Mouse (Mus musculus): ENCODE results near the gene Selenop. TPM values are rescaled to one million over a fixed set of nuclear protein-coding genes. Genes with fewer than 3 reads are reported as not detected.

The Selenop gene
- polyA plus RNA-seq, 1 experiment, result 34.5 TPM

DNA sequence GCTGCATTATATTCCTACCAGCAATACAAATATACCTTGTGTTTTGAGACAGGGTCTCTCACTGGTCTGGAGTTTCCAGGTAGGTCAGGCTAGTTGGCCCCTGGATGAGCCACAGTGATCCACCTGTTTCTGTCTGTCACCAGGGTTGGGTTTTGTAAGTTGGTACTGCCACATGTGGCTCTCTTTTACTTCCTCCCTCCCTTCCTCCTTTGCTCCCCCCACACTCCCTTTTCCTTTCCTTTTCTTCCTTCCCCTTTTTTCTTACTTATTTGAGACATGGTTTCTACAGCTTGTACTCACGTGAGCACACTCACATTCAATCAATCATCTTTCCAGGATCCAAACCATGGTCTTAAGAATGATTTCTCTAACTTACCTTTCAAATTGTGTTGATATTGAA is 25.1 kb downstream of the Selenop start:
- no peaks in the 10 kb centered on the region for H3K9me3 ChIP-seq
- no peaks in the 10 kb centered on the region for H3K36me3 ChIP-seq (replicated peaks; ENCODE audit: low read length)
- H3K4me1 ChIP-seq, result no peaks in the 10 kb centered on the region
- TF ChIP-seq GATA1 (IDR thresholded peaks at IDR 0.05; ENCODE audit: borderline replicate concordance, low read length), result no peak
- no peak for TF ChIP-seq FLI1 (IDR thresholded peaks at IDR 0.05; ENCODE audit: low read length)
- no peaks in the 10 kb centered on the region for H3K27me3 ChIP-seq (replicated peaks)
- no peak overlapping the region for H3K4me3 ChIP-seq (replicated peaks)

- Histone ChIP-seq H3K4me3 (replicated peaks) (no peak overlapping the region), H3K9me3 (no peaks in the 10 kb centered on the region), H3K36me3 (replicated peaks; ENCODE audit: low read length) (no peaks in the 10 kb centered on the region), H3K27me3 (replicated peaks) (no peaks in the 10 kb centered on the region), H3K4me1 (no peaks in the 10 kb centered on the region)
- no peak for TF ChIP-seq GATA1 (IDR thresholded peaks at IDR 0.05; ENCODE audit: borderline replicate concordance, low read length)
- no peak for TF ChIP-seq FLI1 (IDR thresholded peaks at IDR 0.05; ENCODE audit: low read length)
Observed at GRCm38 (mm10) chr15:3295986-3296385, 27.6 kb downstream of the Selenop start.

DNA sequence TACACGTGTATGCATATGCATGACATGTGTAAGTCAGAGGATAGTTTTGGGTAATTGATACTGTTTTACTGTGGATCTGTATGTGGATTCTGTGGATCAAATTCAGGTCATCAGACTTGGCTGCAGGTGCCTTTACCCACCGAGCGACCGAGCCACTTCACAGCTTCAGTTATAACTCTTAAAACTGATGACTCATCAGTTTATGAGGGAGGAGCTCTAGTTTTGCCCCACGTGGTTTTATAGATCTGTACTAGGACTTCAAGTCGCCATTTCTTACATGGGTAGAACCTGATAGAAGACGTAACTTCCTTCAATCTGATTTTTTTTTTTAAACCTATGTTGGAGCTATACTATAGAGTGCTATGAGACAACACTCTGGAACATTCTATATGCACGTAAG is 29.3 kb downstream of the Selenop start:
- Histone ChIP-seq H3K27me3 (replicated peaks) (no peaks in the 10 kb centered on the region), H3K4me1 (no peaks in the 10 kb centered on the region), H3K9me3 (no peaks in the 10 kb centered on the region), H3K4me3 (replicated peaks) (no peak overlapping the region), H3K36me3 (replicated peaks; ENCODE audit: low read length) (no peaks in the 10 kb centered on the region)
- TF ChIP-seq GATA1 (IDR thresholded peaks at IDR 0.05; ENCODE audit: borderline replicate concordance, low read length) (no peak), FLI1 (IDR thresholded peaks at IDR 0.05; ENCODE audit: low read length) (no peak)

DNA sequence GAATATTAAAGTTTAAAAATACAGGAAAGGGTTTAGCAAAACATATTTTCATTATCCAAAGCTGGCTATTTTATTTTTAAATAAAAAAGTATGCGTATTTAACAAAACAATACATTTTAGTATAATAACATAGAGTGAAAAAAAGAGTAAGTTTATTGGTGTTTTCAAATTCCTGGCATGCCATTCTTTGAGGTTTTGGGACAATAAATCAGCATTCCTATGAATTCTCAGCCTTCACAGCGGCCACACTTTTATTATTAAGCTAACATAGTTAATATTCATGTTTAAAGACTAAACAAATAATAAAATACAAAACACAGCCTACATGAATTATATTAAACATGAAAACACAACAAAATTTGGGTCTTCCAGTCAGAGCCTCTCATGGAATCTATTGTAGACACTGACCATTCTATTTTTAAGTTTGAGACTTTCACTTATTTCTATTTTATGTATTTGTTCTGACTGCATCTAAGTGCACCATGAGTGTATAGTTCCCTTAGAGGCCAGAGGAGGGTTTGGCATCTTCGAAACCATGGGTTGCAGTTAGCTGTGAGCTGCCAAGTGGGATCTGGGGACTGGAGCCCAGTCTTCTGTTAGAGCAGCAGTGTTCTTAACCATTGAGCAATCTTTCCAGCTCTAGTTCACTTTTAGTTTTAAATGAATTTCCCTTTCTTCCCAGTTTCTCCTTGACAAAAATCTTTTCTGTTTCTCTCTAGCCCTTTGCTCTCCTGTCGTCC is 32.2 kb downstream of the Selenop start:
- H3K36me3 ChIP-seq (replicated peaks; ENCODE audit: low read length), result no peaks in the 10 kb centered on the region
- H3K4me3 ChIP-seq (replicated peaks), result no peak overlapping the region
- TF ChIP-seq FLI1 (IDR thresholded peaks at IDR 0.05; ENCODE audit: low read length), result no peak
- no peak for TF ChIP-seq GATA1 (IDR thresholded peaks at IDR 0.05; ENCODE audit: borderline replicate concordance, low read length)
- H3K27me3 ChIP-seq (replicated peaks), result no peaks in the 10 kb centered on the region
- no peaks in the 10 kb centered on the region for H3K4me1 ChIP-seq
- H3K9me3 ChIP-seq, result peaks cover 7% of the 10 kb centered on the region; the same call in 1 of the 2 replicates

- no peaks in the 10 kb centered on the region for H3K36me3 ChIP-seq (replicated peaks; ENCODE audit: low read length)
- TF ChIP-seq GATA1 (IDR thresholded peaks at IDR 0.05; ENCODE audit: borderline replicate concordance, low read length) (no peak), FLI1 (IDR thresholded peaks at IDR 0.05; ENCODE audit: low read length) (no peak)
- H3K27me3 ChIP-seq (replicated peaks), result no peaks in the 10 kb centered on the region
- H3K9me3 ChIP-seq, result peaks cover 7% of the 10 kb centered on the region; the same call in 1 of the 2 replicates
- no peaks in the 10 kb centered on the region for H3K4me1 ChIP-seq
- H3K4me3 ChIP-seq (replicated peaks), result no peak within 1 kb of the TSS
Observed at GRCm38 (mm10) chr15:3303426-3303825, 35.1 kb downstream of the Selenop start, which contains the start of gene Ccdc152. Gene Ccdc152 (minus strand): TSS chr15:3303526.

GRCm38 (mm10) chr15:3309856-3310255 is 41.5 kb downstream of the Selenop start:
- Histone ChIP-seq H3K9me3 (no peaks in the 10 kb centered on the region), H3K27me3 (replicated peaks) (no peaks in the 10 kb centered on the region), H3K36me3 (replicated peaks; ENCODE audit: low read length) (no peaks in the 10 kb centered on the region), H3K4me1 (no peaks in the 10 kb centered on the region), H3K4me3 (replicated peaks) (no peak overlapping the region)
- TF ChIP-seq GATA1 (IDR thresholded peaks at IDR 0.05; ENCODE audit: borderline replicate concordance, low read length) (no peak), FLI1 (IDR thresholded peaks at IDR 0.05; ENCODE audit: low read length) (no peak)

DNA sequence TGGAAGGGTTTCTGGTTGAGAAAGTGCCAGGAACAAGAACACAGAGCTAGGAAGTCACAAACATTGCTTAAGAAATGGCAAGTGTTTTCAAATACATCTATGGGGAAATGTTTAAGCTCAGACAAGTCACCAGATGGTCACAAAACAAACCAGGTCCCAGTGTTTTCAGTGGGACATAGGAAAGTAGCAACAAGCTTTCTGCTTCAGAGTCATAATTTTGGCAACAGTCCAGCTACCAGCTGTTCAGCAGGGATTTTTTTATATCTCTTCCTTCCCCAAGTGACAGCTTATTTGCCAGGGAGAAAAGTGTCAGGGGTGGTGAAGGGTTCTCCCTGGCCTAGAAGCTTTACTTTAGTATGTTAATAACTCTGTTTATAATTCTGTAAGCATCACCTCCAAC is 44.6 kb downstream of the Selenop start:
- Histone ChIP-seq H3K4me1 (no peaks in the 10 kb centered on the region), H3K4me3 (replicated peaks) (no peak overlapping the region), H3K9me3 (no peaks in the 10 kb centered on the region), H3K36me3 (replicated peaks; ENCODE audit: low read length) (no peaks in the 10 kb centered on the region), H3K27me3 (replicated peaks) (no peaks in the 10 kb centered on the region)
- no peak for TF ChIP-seq FLI1 (IDR thresholded peaks at IDR 0.05; ENCODE audit: low read length)
- TF ChIP-seq GATA1 (IDR thresholded peaks at IDR 0.05; ENCODE audit: borderline replicate concordance, low read length), result no peak

GRCm38 (mm10) chr15:3316617-3317016 is 48.3 kb downstream of the Selenop start:
- Histone ChIP-seq H3K27me3 (replicated peaks) (no peaks in the 10 kb centered on the region), H3K9me3 (peaks cover 6% of the 10 kb centered on the region; the same call in 1 of the 2 replicates), H3K4me3 (replicated peaks) (no peak overlapping the region), H3K36me3 (replicated peaks; ENCODE audit: low read length) (no peaks in the 10 kb centered on the region), H3K4me1 (no peaks in the 10 kb centered on the region)
- TF ChIP-seq FLI1 (IDR thresholded peaks at IDR 0.05; ENCODE audit: low read length) (no peak), GATA1 (IDR thresholded peaks at IDR 0.05; ENCODE audit: borderline replicate concordance, low read length) (no peak)

- Histone ChIP-seq H3K27me3 (replicated peaks) (no peaks in the 10 kb centered on the region), H3K36me3 (replicated peaks; ENCODE audit: low read length) (no peaks in the 10 kb centered on the region), H3K4me3 (replicated peaks) (no peak overlapping the region), H3K9me3 (peaks cover 6% of the 10 kb centered on the region; the same call in 1 of the 2 replicates), H3K4me1 (no peaks in the 10 kb centered on the region)
- TF ChIP-seq GATA1 (IDR thresholded peaks at IDR 0.05; ENCODE audit: borderline replicate concordance, low read length) (no peak), FLI1 (IDR thresholded peaks at IDR 0.05; ENCODE audit: low read length) (no peak)
Observed at GRCm38 (mm10) chr15:3319929-3320328, 51.6 kb downstream of the Selenop start.

GRCm38 (mm10) chr15:3323041-3323440 is 54.7 kb downstream of the Selenop start:
- no peaks in the 10 kb centered on the region for H3K4me1 ChIP-seq
- peaks cover 6% of the 10 kb centered on the region; the same call in 1 of the 2 replicates for H3K9me3 ChIP-seq
- TF ChIP-seq FLI1 (IDR thresholded peaks at IDR 0.05; ENCODE audit: low read length) (no peak), GATA1 (IDR thresholded peaks at IDR 0.05; ENCODE audit: borderline replicate concordance, low read length) (no peak)
- no peaks in the 10 kb centered on the region for H3K36me3 ChIP-seq (replicated peaks; ENCODE audit: low read length)
- no peaks in the 10 kb centered on the region for H3K27me3 ChIP-seq (replicated peaks)
- no peak overlapping the region for H3K4me3 ChIP-seq (replicated peaks)

Other genes with a start within 250 kb of the Selenop start
- not detected in 2 replicates for gene Ccdc152, start 35.0 kb downstream of the Selenop start, polyA plus RNA-seq (2012; ENCODE audit: insufficient read depth, low replicate concordance)